Mouse (Mus musculus): Measurements from ENCODE around the gene Usp12.

Gene Usp12

GRCm38 (mm10) chr5:146795728-146796127 is 922 bp upstream of the Usp12 start:
- no peak for DNase-seq

GRCm38 (mm10) chr5:146794084-146794852 is 538 bp downstream of the Usp12 start:
- DNase-seq = peak; percentile 57 to 59

- peak in 1 of 2 experiments; percentile 32 for DNase-seq
Measured at GRCm38 (mm10) chr5:146793630-146794083, 1.1 kb downstream of the Usp12 start.

GRCm38 (mm10) chr5:146792140-146792791 is 2.5 kb downstream of the Usp12 start:
- no peak for DNase-seq

- DNase-seq = peak; percentile 71 to 74
Measured at GRCm38 (mm10) chr5:146790944-146791343, 3.9 kb downstream of the Usp12 start.

GRCm38 (mm10) chr5:146789413-146789812 is 5.4 kb downstream of the Usp12 start:
- no peak for DNase-seq

- no peak for DNase-seq
Measured at GRCm38 (mm10) chr5:146786123-146786522, 8.7 kb downstream of the Usp12 start.

GRCm38 (mm10) chr5:146783891-146784290 is 10.9 kb downstream of the Usp12 start:
- DNase-seq = no peak

- peak; percentile 37 to 49 for DNase-seq
Measured at GRCm38 (mm10) chr5:146783300-146783699, 11.5 kb downstream of the Usp12 start.

GRCm38 (mm10) chr5:146781663-146782062 is 13.1 kb downstream of the Usp12 start:
- no peak for DNase-seq

- no peak for DNase-seq
Measured at GRCm38 (mm10) chr5:146779931-146780330, 14.9 kb downstream of the Usp12 start.

- peak; percentile 89 to 91 for DNase-seq
Measured at GRCm38 (mm10) chr5:146776988-146777639, 17.7 kb downstream of the Usp12 start.

- no peak for DNase-seq
Measured at GRCm38 (mm10) chr5:146771982-146772381, 22.8 kb downstream of the Usp12 start.

- peak in 1 of 2 experiments; percentile 55 for DNase-seq
Measured at GRCm38 (mm10) chr5:146770002-146770848, 24.6 kb downstream of the Usp12 start.

- DNase-seq = no peak
Measured at GRCm38 (mm10) chr5:146765791-146766190, 29.0 kb downstream of the Usp12 start.

GRCm38 (mm10) chr5:146759159-146759558 is 35.6 kb downstream of the Usp12 start:
- DNase-seq = no peak

- DNase-seq = no peak
Measured at GRCm38 (mm10) chr5:146757921-146758320, 36.9 kb downstream of the Usp12 start.

- DNase-seq = no peak
Measured at GRCm38 (mm10) chr5:146757316-146757715, 37.5 kb downstream of the Usp12 start.

GRCm38 (mm10) chr5:146753181-146753580 is 41.6 kb downstream of the Usp12 start:
- DNase-seq = no peak

GRCm38 (mm10) chr5:146750958-146751357 is 43.8 kb downstream of the Usp12 start:
- DNase-seq = no peak

- DNase-seq = peak; percentile 58 to 63
Measured at GRCm38 (mm10) chr5:146750273-146750672, 44.5 kb downstream of the Usp12 start.

GRCm38 (mm10) chr5:146749857-146750256 is 44.9 kb downstream of the Usp12 start:
- DNase-seq = no peak
